Mouse (Mus musculus): ENCODE measurements around the gene Plekhm1.

DNA sequence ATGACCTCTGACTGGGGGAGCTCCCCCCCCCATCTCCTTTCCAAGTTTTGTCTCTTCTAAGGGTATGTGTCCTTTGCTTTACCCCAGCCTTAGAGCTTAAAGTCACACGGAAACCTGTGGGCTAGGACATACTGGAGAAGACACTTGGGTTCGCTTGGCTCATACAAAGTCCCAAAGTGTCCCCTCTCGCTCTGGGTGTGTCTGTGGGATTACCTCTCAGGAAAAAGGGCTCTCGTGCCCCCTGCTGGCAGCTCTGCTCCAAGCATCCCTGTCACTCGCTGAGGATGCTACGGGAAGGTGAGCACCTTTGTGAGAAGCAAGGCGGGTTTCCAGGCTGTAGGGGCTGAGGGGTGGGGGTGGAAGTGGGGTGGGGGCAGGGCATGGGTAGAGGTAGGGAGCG lies 87.3 kb downstream of the Plekhm1 start:
- TF ChIP-seq CTCF (IDR thresholded peaks at IDR 0.05; ENCODE audit: control insufficient read depth, insufficient read depth, low read length) (peak; percentile 84), POLR2A (IDR thresholded peaks at IDR 0.05; ENCODE audit: borderline replicate concordance, control insufficient read depth, low read depth, low read length) (no peak)

Measured in bone marrow, adult 2 months (tissue).